7 mouse cellular contexts compared by ENCODE assay signal in the genomic region with DNA sequence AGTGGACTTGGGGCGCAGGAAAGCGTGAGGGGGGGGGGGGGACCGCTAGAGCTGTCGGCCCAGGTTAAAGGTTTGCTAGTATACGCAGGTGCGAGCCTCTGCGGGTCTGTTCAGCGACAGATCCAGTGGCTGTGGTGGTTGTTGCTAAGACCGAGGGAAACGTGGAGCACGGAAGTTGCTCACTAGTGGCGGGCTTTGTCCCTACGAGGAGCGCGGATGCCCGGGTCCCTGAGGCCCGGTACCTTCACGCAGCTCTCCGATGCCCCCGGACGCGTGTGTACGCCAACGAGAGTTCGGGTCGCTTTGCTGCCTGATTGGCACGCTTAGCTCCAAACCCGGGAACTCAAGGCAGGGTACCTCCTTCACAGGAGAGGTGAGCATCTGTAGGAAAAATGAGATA. TPM values are rescaled to one million over a fixed set of nuclear protein-coding genes. Genes with fewer than 3 reads are reported as not detected.
DNase-seq lines count a peak whose midpoint lies in the region; ATAC-seq lines count a peak whose summit lies in the region.

No protein-coding gene starts in this region.

- H3K27ac ChIP-seq in lung, embryonic 16.5 days (ENCODE audit: low read length) = no peak overlapping the region
- H3K27ac ChIP-seq in embryonic facial prominence, embryonic 14.5 days (replicated peaks; ENCODE audit: low read depth, low read length) = no peak overlapping the region
- no peak overlapping the region for H3K27ac ChIP-seq in limb, embryonic 11.5 days (replicated peaks; ENCODE audit: low read depth, low read length)
- H3K27ac ChIP-seq in neural tube, embryonic 15.5 days (replicated peaks) = 0 out of 2 replicates have a peak overlapping the region, but pooled peaks have one; percentile 24

- peak overlapping the region; percentile 55 for H3K4me3 ChIP-seq in lung, embryonic 16.5 days (ENCODE audit: low read length)
- H3K4me3 ChIP-seq in embryonic facial prominence, embryonic 14.5 days (ENCODE audit: low read depth, low read length) = peak overlapping the region; percentile 48
- H3K4me3 ChIP-seq in limb, embryonic 11.5 days (ENCODE audit: low read depth, low read length) = peak overlapping the region; percentile 39
- peak overlapping the region; percentile 51 for H3K4me3 ChIP-seq in neural tube, embryonic 15.5 days (replicated peaks)

- no peak overlapping the region for H3K9ac ChIP-seq in lung, embryonic 16.5 days (ENCODE audit: low read length)
- peak overlapping the region; percentile 51 for H3K9ac ChIP-seq in embryonic facial prominence, embryonic 14.5 days (ENCODE audit: low read depth, low read length)
- H3K9ac ChIP-seq in limb, embryonic 11.5 days (ENCODE audit: low read length) = no peak overlapping the region; the same call in 1 of the 2 replicates
- peak overlapping the region; percentile 44 for H3K9ac ChIP-seq in neural tube, embryonic 15.5 days (replicated peaks)

- peak overlapping the region; percentile 91 for H3K4me2 ChIP-seq in lung, embryonic 16.5 days (ENCODE audit: low read depth, low read length)
- H3K4me2 ChIP-seq in embryonic facial prominence, embryonic 14.5 days (ENCODE audit: low read depth, low read length) = peak overlapping the region; percentile 83
- H3K4me2 ChIP-seq in limb, embryonic 11.5 days (ENCODE audit: low read depth, severe bottlenecking) = peak overlapping the region; percentile 97
- H3K4me2 ChIP-seq in neural tube, embryonic 15.5 days = peak overlapping the region; percentile 92

- ATAC-seq in lung, embryonic 16.5 days (ENCODE audit: low read depth) = no peak
- ATAC-seq in embryonic facial prominence, embryonic 14.5 days (ENCODE audit: low read depth) = no peak
- no peak for ATAC-seq in limb, embryonic 11.5 days (ENCODE audit: insufficient number of reproducible peaks, low FRiP score, low TSS enrichment, low read depth)
- peak; percentile 59 for ATAC-seq in neural tube, embryonic 15.5 days (ENCODE audit: low FRiP score)

- peaks cover 30% of the 10 kb centered on the region for H3K27me3 ChIP-seq in lung, embryonic 16.5 days (ENCODE audit: control insufficient read depth, insufficient read depth, low read depth, low read length)
- H3K27me3 ChIP-seq in embryonic facial prominence, embryonic 14.5 days (replicated peaks; ENCODE audit: control insufficient read depth, insufficient read depth, low read length) = peaks cover 46% of the 10 kb centered on the region
- H3K27me3 ChIP-seq in limb, embryonic 11.5 days (ENCODE audit: control insufficient read depth, insufficient read depth, low read length) = peaks cover 29% of the 10 kb centered on the region
- H3K27me3 ChIP-seq in neural tube, embryonic 15.5 days (replicated peaks) = peaks cover 43% of the 10 kb centered on the region

- H3K4me1 ChIP-seq in lung, embryonic 16.5 days (replicated peaks; ENCODE audit: control insufficient read depth, insufficient read depth, low read length) = peaks cover 10% of the 10 kb centered on the region
- H3K4me1 ChIP-seq in embryonic facial prominence, embryonic 14.5 days (ENCODE audit: control insufficient read depth, insufficient read depth, low read length) = peaks cover 8% of the 10 kb centered on the region; the same call in 1 of the 2 replicates
- H3K4me1 ChIP-seq in limb, embryonic 11.5 days (ENCODE audit: control insufficient read depth, insufficient read depth, low read length) = peaks cover 7% of the 10 kb centered on the region; the same call in 1 of the 2 replicates
- H3K4me1 ChIP-seq in neural tube, embryonic 15.5 days = peaks cover 18% of the 10 kb centered on the region

- WGBS in lung, embryonic 16.5 days = 1% methylated on average over 27 of the region's 28 CpGs
- 2% methylated on average over 25 of the region's 28 CpGs for WGBS in embryonic facial prominence, embryonic 14.5 days
- 2% methylated on average over 26 of the region's 28 CpGs for WGBS in limb, embryonic 11.5 days
- WGBS in neural tube, embryonic 15.5 days = under 1% methylated on average over 28 of the region's 28 CpGs

- no peaks in the 10 kb centered on the region for H3K9me3 ChIP-seq in lung, embryonic 16.5 days (ENCODE audit: control insufficient read depth, low read length)
- H3K9me3 ChIP-seq in embryonic facial prominence, embryonic 14.5 days (ENCODE audit: control insufficient read depth, low read length) = no peaks in the 10 kb centered on the region
- H3K9me3 ChIP-seq in limb, embryonic 11.5 days (ENCODE audit: control insufficient read depth, low read length) = no peaks in the 10 kb centered on the region
- no peaks in the 10 kb centered on the region for H3K9me3 ChIP-seq in neural tube, embryonic 15.5 days (replicated peaks)

- no peaks in the 10 kb centered on the region for H3K36me3 ChIP-seq in lung, embryonic 16.5 days (ENCODE audit: control insufficient read depth, insufficient read depth, low read length)
- no peaks in the 10 kb centered on the region for H3K36me3 ChIP-seq in embryonic facial prominence, embryonic 14.5 days (ENCODE audit: control insufficient read depth, insufficient read depth, low read length)
- no peaks in the 10 kb centered on the region for H3K36me3 ChIP-seq in limb, embryonic 11.5 days (ENCODE audit: control insufficient read depth, insufficient read depth, low read length)
- H3K36me3 ChIP-seq in neural tube, embryonic 15.5 days = no peaks in the 10 kb centered on the region

- DNase-seq in lung, postnatal 36 days = no peak
- DNase-seq in embryonic facial prominence, embryonic 14.5 days (ENCODE audit: low spot score) = no peak
- DNase-seq in limb, embryonic 11.5 days (ENCODE audit: low spot score) = peak; percentile 35
- DNase-seq in adrenal gland, adult (ENCODE audit: inconsistent age in 2 of 2, low spot score in 1 of 2) = no peak
- DNase-seq in urinary bladder, postnatal 14 days (ENCODE audit: low spot score) = no peak

RNA-seq across cellular contexts. Expression of gene Slco4a1, which starts 0.7 kb away (rescaled TPM):
- polyA plus RNA-seq in lung, embryonic 16.5 days (2015; fragmentation: Nextera tagmentation; extraction: Ambion mirVana) = 0.98 and 1.2 TPM in 2 replicates
- 1.4 and 1.9 TPM in 2 replicates for polyA plus RNA-seq in embryonic facial prominence, embryonic 14.5 days (2014; fragmentation: Nextera tagmentation; extraction: Ambion mirVana)
- polyA plus RNA-seq in limb, embryonic 11.5 days (2014; fragmentation: Nextera tagmentation; extraction: Ambion mirVana) = 1.5 and 1.9 TPM in 2 replicates
- polyA plus RNA-seq in neural tube, embryonic 15.5 days (2015; fragmentation: Nextera tagmentation; extraction: Ambion mirVana) = 2.4 and 4.0 TPM in 2 replicates

RNA-seq across cellular contexts. Expression of gene Ntsr1, which starts 43.1 kb away (rescaled TPM):
- 0.43 and 0.98 TPM in 2 replicates for polyA plus RNA-seq in lung, embryonic 16.5 days (2015; fragmentation: Nextera tagmentation; extraction: Ambion mirVana)
- 0.70 and 1.00 TPM in 2 replicates for polyA plus RNA-seq in embryonic facial prominence, embryonic 14.5 days (2014; fragmentation: Nextera tagmentation; extraction: Ambion mirVana)
- not detected in 2 replicates for polyA plus RNA-seq in limb, embryonic 11.5 days (2014; fragmentation: Nextera tagmentation; extraction: Ambion mirVana)
- polyA plus RNA-seq in neural tube, embryonic 15.5 days (2015; fragmentation: Nextera tagmentation; extraction: Ambion mirVana) = 2.0 and 2.2 TPM in 2 replicates

Comparison
In these comparisons a context has a peak if more than half of its experiments do, and no peak if none do; other contexts are left out.
1. H3K9ac ChIP-seq: peak in embryonic facial prominence, embryonic 14.5 days (single experiment) and neural tube, embryonic 15.5 days (single experiment); none in lung, embryonic 16.5 days (single experiment) and limb, embryonic 11.5 days (single experiment).
2. Peak in every context shown above with its lines, with median percentiles within 50 percentile points of each other: H3K4me2 ChIP-seq and H3K4me3 ChIP-seq.